Mouse (Mus musculus): ENCODE results near the gene Suox. TPM values are rescaled to one million over a fixed set of nuclear protein-coding genes. Genes with fewer than 3 reads are reported as not detected.
"Not testable (repeated sequence)": the region's sequence is repeated elsewhere in the genome, so short reads cannot be mapped to it uniquely, and the experiment has no call there.

Gene Suox
- polyA plus RNA-seq, 1 experiment: 9.6 TPM

GRCm38 (mm10) chr10:128626311-128627310, 47.3 kb downstream of the Suox start, which contains the start of gene Rps26:
TSS of gene Rps26 (minus strand) at chr10:128626747.
- Histone ChIP-seq H3K36me3 (ENCODE audit: control insufficient read depth, insufficient read depth) (peaks cover 24% of the 10 kb centered on the region), H3K79me2 (ENCODE audit: control insufficient read depth, insufficient read depth) (peaks cover 23% of the 10 kb centered on the region), H3K79me3 (ENCODE audit: low read depth) (peaks cover 16% of the 10 kb centered on the region), H3K4me3 (ENCODE audit: insufficient read depth, poor library complexity, severe bottlenecking) (peak within 1 kb of the TSS; percentile 98), H3K27me3 (ENCODE audit: control insufficient read depth, insufficient read depth, insufficient read length) (peaks cover 5% of the 10 kb centered on the region), H3ac (ENCODE audit: control insufficient read depth, insufficient read length, low read depth) (peak within 1 kb of the TSS; percentile 96)
- TF ChIP-seq USF1 (IDR thresholded peaks at IDR 0.05; ENCODE audit: low read depth) (no peak), MAX (IDR thresholded peaks at IDR 0.05) (peak; percentile 64)

GRCm38 (mm10) chr10:128625287-128625894, 48.5 kb downstream of the Suox start:
- peaks cover 23% of the 10 kb centered on the region for H3K79me2 ChIP-seq (ENCODE audit: control insufficient read depth, insufficient read depth)
- peak overlapping the region; percentile 96 for H3ac ChIP-seq (ENCODE audit: control insufficient read depth, insufficient read length, low read depth)
- H3K79me3 ChIP-seq (ENCODE audit: low read depth): peaks cover 16% of the 10 kb centered on the region
- peaks cover 3% of the 10 kb centered on the region for H3K27me3 ChIP-seq (ENCODE audit: control insufficient read depth, insufficient read depth, insufficient read length)
- no peak for TF ChIP-seq MYOD1 (IDR thresholded peaks at IDR 0.05; ENCODE audit: control insufficient read depth, insufficient read length, low read depth)
- H3K4me3 ChIP-seq (ENCODE audit: insufficient read depth, poor library complexity, severe bottlenecking): peak overlapping the region; percentile 98
- peaks cover 24% of the 10 kb centered on the region for H3K36me3 ChIP-seq (ENCODE audit: control insufficient read depth, insufficient read depth)

GRCm38 (mm10) chr10:128623106-128623613, 50.7 kb downstream of the Suox start:
- H3K36me3 ChIP-seq (ENCODE audit: control insufficient read depth, insufficient read depth): peaks cover 24% of the 10 kb centered on the region
- not testable (repeated sequence) for H3K27me3 ChIP-seq (ENCODE audit: control insufficient read depth, insufficient read depth, insufficient read length); H3ac ChIP-seq (ENCODE audit: control insufficient read depth, insufficient read length, low read depth); H3K4me3 ChIP-seq (ENCODE audit: insufficient read depth, poor library complexity, severe bottlenecking)
- peaks cover 23% of the 10 kb centered on the region for H3K79me2 ChIP-seq (ENCODE audit: control insufficient read depth, insufficient read depth)
- H3K79me3 ChIP-seq (ENCODE audit: low read depth): peaks cover 16% of the 10 kb centered on the region

GRCm38 (mm10) chr10:128622702-128623101, 51.2 kb downstream of the Suox start:
- H3K79me2 ChIP-seq (ENCODE audit: control insufficient read depth, insufficient read depth): peaks cover 23% of the 10 kb centered on the region
- H3ac ChIP-seq (ENCODE audit: control insufficient read depth, insufficient read length, low read depth): no peak overlapping the region
- TF ChIP-seq CTCF (IDR thresholded peaks at IDR 0.05; ENCODE audit: control insufficient read depth, insufficient read depth, insufficient read length): no peak
- TF ChIP-seq CEBPB (IDR thresholded peaks at IDR 0.05; ENCODE audit: low read depth): no peak
- TF ChIP-seq MYOD1 (IDR thresholded peaks at IDR 0.05; ENCODE audit: control insufficient read depth, insufficient read length, low read depth): no peak
- TF ChIP-seq MYOG (IDR thresholded peaks at IDR 0.05; ENCODE audit: control insufficient read depth, extremely low read depth, insufficient read length): no peak
- no peak for TF ChIP-seq USF1 (IDR thresholded peaks at IDR 0.05; ENCODE audit: low read depth)
- no peak for TF ChIP-seq MAX (IDR thresholded peaks at IDR 0.05)
- TF ChIP-seq FOSL1 (IDR thresholded peaks at IDR 0.05; ENCODE audit: insufficient read depth, low read length, poor library complexity, severe bottlenecking): no peak
- H3K36me3 ChIP-seq (ENCODE audit: control insufficient read depth, insufficient read depth): peaks cover 24% of the 10 kb centered on the region
- no peak overlapping the region for H3K4me3 ChIP-seq (ENCODE audit: insufficient read depth, poor library complexity, severe bottlenecking)
- H3K79me3 ChIP-seq (ENCODE audit: low read depth): peaks cover 16% of the 10 kb centered on the region
- no peaks in the 10 kb centered on the region for H3K27me3 ChIP-seq (ENCODE audit: control insufficient read depth, insufficient read depth, insufficient read length)

GRCm38 (mm10) chr10:128621986-128622520, 51.8 kb downstream of the Suox start:
- TF ChIP-seq CEBPB (IDR thresholded peaks at IDR 0.05; ENCODE audit: low read depth) (no peak), MYOG (IDR thresholded peaks at IDR 0.05; ENCODE audit: control insufficient read depth, extremely low read depth, insufficient read length) (no peak), MAX (IDR thresholded peaks at IDR 0.05) (no peak), CTCF (IDR thresholded peaks at IDR 0.05; ENCODE audit: control insufficient read depth, insufficient read depth, insufficient read length) (no peak), MYOD1 (IDR thresholded peaks at IDR 0.05; ENCODE audit: control insufficient read depth, insufficient read length, low read depth) (no peak), USF1 (IDR thresholded peaks at IDR 0.05; ENCODE audit: low read depth) (no peak)
- peaks cover 23% of the 10 kb centered on the region for H3K79me2 ChIP-seq (ENCODE audit: control insufficient read depth, insufficient read depth)
- peaks cover 24% of the 10 kb centered on the region for H3K36me3 ChIP-seq (ENCODE audit: control insufficient read depth, insufficient read depth)
- no peak overlapping the region for H3ac ChIP-seq (ENCODE audit: control insufficient read depth, insufficient read length, low read depth)
- no peaks in the 10 kb centered on the region for H3K27me3 ChIP-seq (ENCODE audit: control insufficient read depth, insufficient read depth, insufficient read length)
- H3K79me3 ChIP-seq (ENCODE audit: low read depth): peaks cover 16% of the 10 kb centered on the region
- no peak overlapping the region for H3K4me3 ChIP-seq (ENCODE audit: insufficient read depth, poor library complexity, severe bottlenecking)

- H3ac ChIP-seq (ENCODE audit: control insufficient read depth, insufficient read length, low read depth): no peak overlapping the region
- peaks cover 17% of the 10 kb centered on the region for H3K36me3 ChIP-seq (ENCODE audit: control insufficient read depth, insufficient read depth)
- no peak for TF ChIP-seq USF1 (IDR thresholded peaks at IDR 0.05; ENCODE audit: low read depth)
- TF ChIP-seq CEBPB (IDR thresholded peaks at IDR 0.05; ENCODE audit: low read depth): no peak
- TF ChIP-seq CTCF (IDR thresholded peaks at IDR 0.05; ENCODE audit: control insufficient read depth, insufficient read depth, insufficient read length): no peak
- no peak for TF ChIP-seq MYOG (IDR thresholded peaks at IDR 0.05; ENCODE audit: control insufficient read depth, extremely low read depth, insufficient read length)
- TF ChIP-seq MYOD1 (IDR thresholded peaks at IDR 0.05; ENCODE audit: control insufficient read depth, insufficient read length, low read depth): no peak
- no peak for TF ChIP-seq FOSL1 (IDR thresholded peaks at IDR 0.05; ENCODE audit: insufficient read depth, low read length, poor library complexity, severe bottlenecking)
- no peak for TF ChIP-seq MAX (IDR thresholded peaks at IDR 0.05)
- no peak overlapping the region for H3K4me3 ChIP-seq (ENCODE audit: insufficient read depth, poor library complexity, severe bottlenecking)
- H3K79me3 ChIP-seq (ENCODE audit: low read depth): peaks cover 8% of the 10 kb centered on the region
- H3K79me2 ChIP-seq (ENCODE audit: control insufficient read depth, insufficient read depth): peaks cover 12% of the 10 kb centered on the region
- H3K27me3 ChIP-seq (ENCODE audit: control insufficient read depth, insufficient read depth, insufficient read length): no peaks in the 10 kb centered on the region
Measured at GRCm38 (mm10) chr10:128620241-128620640, 53.6 kb downstream of the Suox start.

Data from C2C12 (cell line).